Mouse (Mus musculus) adrenal gland, postnatal 25 days (tissue): ENCODE results near the gene Padi3. TPM values are rescaled to one million over a fixed set of nuclear protein-coding genes. Genes with fewer than 3 reads are reported as not detected.

ENCODE experiments used
- DNase-seq: peaks from one replicate; pipeline ENCODE4 v3.0.0; 2021; ENCODE audit warnings: mixed read lengths
- total RNA-seq: library from RNA; stranded (reverse); gene quantifications from 2 replicates; pipeline ENCODE4 v1.2.3, GENCODE M21; 2021

Padi3 gene
- total RNA-seq, 1 experiment from 2014 or later: not detected

GRCm38 (mm10) chr4:140779803-140780397 is 30.5 kb downstream of the Padi3 start:
- peak; percentile 75 for DNase-seq

GRCm38 (mm10) chr4:140776623-140777022 is 33.8 kb downstream of the Padi3 start:
- DNase-seq: no peak

GRCm38 (mm10) chr4:140775876-140776275 is 34.6 kb downstream of the Padi3 start:
- no peak for DNase-seq

GRCm38 (mm10) chr4:140774893-140775292 is 35.6 kb downstream of the Padi3 start:
- DNase-seq: no peak

GRCm38 (mm10) chr4:140774025-140774800 is 36.2 kb downstream of the Padi3 start, which contains the start of gene Padi4:
TSS of gene Padi4 (minus strand) at chr4:140774236.
- DNase-seq: no peak

GRCm38 (mm10) chr4:140771091-140771490 is 39.4 kb downstream of the Padi3 start:
- DNase-seq: no peak

- peak; percentile 53 for DNase-seq
Measured at GRCm38 (mm10) chr4:140770433-140770832, 40.0 kb downstream of the Padi3 start.

- DNase-seq: no peak
Measured at GRCm38 (mm10) chr4:140768973-140769372, 41.5 kb downstream of the Padi3 start.

- no peak for DNase-seq
Measured at GRCm38 (mm10) chr4:140765936-140766335, 44.5 kb downstream of the Padi3 start.

GRCm38 (mm10) chr4:140763158-140763557 is 47.3 kb downstream of the Padi3 start:
- DNase-seq: peak; percentile 52

- no peak for DNase-seq
Measured at GRCm38 (mm10) chr4:140761601-140762000, 48.8 kb downstream of the Padi3 start.

- peak; percentile 30 for DNase-seq
Measured at GRCm38 (mm10) chr4:140755811-140756210, 54.6 kb downstream of the Padi3 start.

GRCm38 (mm10) chr4:140753366-140753765 is 57.1 kb downstream of the Padi3 start:
- DNase-seq: no peak

GRCm38 (mm10) chr4:140750328-140750727 is 60.1 kb downstream of the Padi3 start:
- DNase-seq: no peak

GRCm38 (mm10) chr4:140747978-140748377 is 62.5 kb downstream of the Padi3 start:
- DNase-seq: no peak

GRCm38 (mm10) chr4:140744654-140745053 is 65.8 kb downstream of the Padi3 start:
- peak; percentile 65 for DNase-seq

GRCm38 (mm10) chr4:140743086-140743485 is 67.4 kb downstream of the Padi3 start:
- no peak for DNase-seq

GRCm38 (mm10) chr4:140742543-140742942 is 67.9 kb downstream of the Padi3 start, which contains the start of gene Padi6:
TSS of gene Padi6 (minus strand) at chr4:140742643.
- DNase-seq: no peak

- no peak for DNase-seq
Measured at GRCm38 (mm10) chr4:140741401-140741800, 69.0 kb downstream of the Padi3 start.

- DNase-seq: no peak
Measured at GRCm38 (mm10) chr4:140740655-140741054, 69.8 kb downstream of the Padi3 start.
